Mouse (Mus musculus) erythroblast, embryonic 14.5 days (primary cell): ENCODE data around the gene Ric8b. TPM values are rescaled to one million over a fixed set of nuclear protein-coding genes. Genes with fewer than 3 reads are reported as not detected.

Experiments used
- H3K27me3 ChIP-seq: 2 replicates; pipeline ENCODE4 v1.6.1; 2012; ENCODE audit warnings: inconsistent platforms; ENCODE audit not compliant: control insufficient read depth
- H3K36me3 ChIP-seq: 2 replicates; pipeline ENCODE4 v1.6.1; 2012; ENCODE audit warnings: mild to moderate bottlenecking, inconsistent platforms; ENCODE audit not compliant: control insufficient read depth
- H3K4me1 ChIP-seq: 2 replicates; pipeline ENCODE4 v1.6.1; 2012; ENCODE audit warnings: inconsistent platforms; ENCODE audit not compliant: control insufficient read depth
- H3K4me3 ChIP-seq: replicated peaks from 2 replicates; pipeline ENCODE3; 2012; ENCODE audit warnings: moderate library complexity, mild to moderate bottlenecking, inconsistent platforms
- H3K9me3 ChIP-seq: 2 replicates; pipeline ENCODE4 v1.6.1; 2012; ENCODE audit warnings: low read length, inconsistent platforms, mixed read lengths; ENCODE audit not compliant: control insufficient read depth
- GATA1 ChIP-seq: IDR thresholded peaks from 2 replicates; pipeline ENCODE4 v1.6.1; 2012; ENCODE audit warnings: low read length, inconsistent platforms, mixed read lengths
- TAL1 ChIP-seq: IDR thresholded peaks from 3 replicates; pipeline ENCODE4 v1.6.1; 2012; ENCODE audit warnings: low read length, inconsistent platforms, mixed read lengths
- polyA plus RNA-seq: library from polyadenylated mRNA; stranded (reverse); fragments of >175 nt; gene quantifications from 2 replicates; pipeline ENCODE4 v1.2.3, GENCODE M21; 2012

Ric8b gene
- polyA plus RNA-seq, 1 experiment, result 0.09 TPM

DNA sequence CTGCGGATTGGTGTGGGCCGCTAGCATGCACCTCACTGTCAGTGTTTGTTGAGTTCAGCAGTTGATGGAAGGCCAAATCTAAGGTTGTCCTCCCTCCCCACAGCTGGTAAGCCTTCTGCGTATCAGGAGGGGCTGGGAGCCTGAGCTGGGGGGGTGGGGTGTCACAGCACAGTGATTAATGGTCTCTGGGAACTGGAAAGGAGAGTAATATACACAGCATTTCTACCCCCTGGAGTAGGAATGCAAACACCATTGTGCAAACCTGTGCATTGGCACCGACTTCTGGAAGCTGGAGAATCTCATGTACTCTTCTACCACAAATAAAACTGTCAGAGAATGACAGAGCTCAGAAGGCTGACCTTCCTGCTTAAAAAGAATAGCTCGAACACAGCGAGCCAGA lies 50.2 kb downstream of the Ric8b start:
- H3K27me3 ChIP-seq, result no peaks in the 10 kb centered on the region
- H3K4me1 ChIP-seq, result peaks cover 11% of the 10 kb centered on the region
- no peak overlapping the region for H3K4me3 ChIP-seq
- TF ChIP-seq GATA1 (no peak), TAL1 (no peak)
- no peaks in the 10 kb centered on the region for H3K9me3 ChIP-seq
- peaks cover 31% of the 10 kb centered on the region for H3K36me3 ChIP-seq

DNA sequence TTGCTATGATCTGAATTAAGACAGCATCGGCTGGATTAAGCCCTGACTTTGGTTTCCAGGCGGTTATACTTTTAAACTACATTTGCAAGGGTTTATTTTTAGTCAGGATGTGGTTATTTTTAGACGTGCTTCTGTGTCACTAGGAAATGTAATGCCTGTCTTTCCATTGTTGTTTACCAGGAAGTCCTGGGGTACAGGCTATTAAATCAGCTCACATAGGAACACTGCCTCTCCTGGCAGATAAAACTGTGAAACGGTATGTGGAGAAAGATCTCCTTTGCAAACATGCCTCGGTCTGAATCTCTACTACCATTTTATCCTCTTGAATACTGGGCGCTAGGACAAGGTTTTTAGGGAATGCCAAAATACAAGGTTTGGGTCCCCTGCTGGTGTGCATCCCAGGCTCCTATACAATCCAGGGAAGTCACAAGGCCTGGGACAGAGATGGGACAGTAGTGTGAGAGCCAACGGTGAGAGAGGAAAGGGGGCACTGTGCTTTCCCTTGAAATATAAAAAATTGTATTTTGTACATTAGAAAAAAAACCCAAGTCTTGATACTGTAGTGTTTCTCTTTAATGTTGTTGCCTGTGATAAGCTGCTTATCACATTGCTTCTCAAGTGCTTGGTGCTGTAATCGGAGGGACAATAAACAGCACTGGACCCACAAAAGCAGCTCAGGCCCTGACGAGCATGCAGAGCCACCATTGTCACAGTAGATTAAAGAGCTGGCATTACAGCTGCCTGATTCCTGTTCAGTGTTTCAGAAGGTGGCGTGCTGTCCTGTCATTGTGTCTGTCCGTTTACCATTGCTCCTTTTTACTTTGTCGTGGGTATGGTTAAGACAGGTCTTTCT lies 51.7 kb downstream of the Ric8b start:
- H3K4me1 ChIP-seq, result peaks cover 11% of the 10 kb centered on the region
- H3K36me3 ChIP-seq, result peaks cover 27% of the 10 kb centered on the region
- H3K27me3 ChIP-seq, result no peaks in the 10 kb centered on the region
- H3K9me3 ChIP-seq, result no peaks in the 10 kb centered on the region
- TF ChIP-seq TAL1, result no peak
- no peak for TF ChIP-seq GATA1
- H3K4me3 ChIP-seq, result no peak overlapping the region

DNA sequence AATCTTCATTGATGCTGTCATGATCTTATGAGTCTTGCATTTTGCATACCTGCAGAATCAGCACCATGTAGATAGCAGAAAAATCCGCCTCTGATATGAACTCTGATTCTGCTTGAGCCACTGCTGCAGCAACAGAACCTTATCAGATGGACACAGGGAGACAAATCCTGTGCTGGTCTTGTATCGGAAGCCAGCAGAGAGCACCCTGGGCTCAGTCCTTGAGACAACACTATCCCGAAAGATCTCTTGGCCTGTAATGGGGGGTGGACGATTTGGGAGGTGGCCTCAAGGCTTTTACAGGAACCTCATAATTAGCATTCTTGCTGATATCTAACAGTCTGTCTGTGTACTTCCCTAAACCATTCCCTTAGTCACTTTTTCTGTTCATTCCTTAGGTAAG lies 57.8 kb downstream of the Ric8b start:
- no peaks in the 10 kb centered on the region; the same call in 1 of the 2 replicates for H3K4me1 ChIP-seq
- peaks cover 46% of the 10 kb centered on the region for H3K36me3 ChIP-seq
- TF ChIP-seq GATA1 (no peak), TAL1 (no peak)

DNA sequence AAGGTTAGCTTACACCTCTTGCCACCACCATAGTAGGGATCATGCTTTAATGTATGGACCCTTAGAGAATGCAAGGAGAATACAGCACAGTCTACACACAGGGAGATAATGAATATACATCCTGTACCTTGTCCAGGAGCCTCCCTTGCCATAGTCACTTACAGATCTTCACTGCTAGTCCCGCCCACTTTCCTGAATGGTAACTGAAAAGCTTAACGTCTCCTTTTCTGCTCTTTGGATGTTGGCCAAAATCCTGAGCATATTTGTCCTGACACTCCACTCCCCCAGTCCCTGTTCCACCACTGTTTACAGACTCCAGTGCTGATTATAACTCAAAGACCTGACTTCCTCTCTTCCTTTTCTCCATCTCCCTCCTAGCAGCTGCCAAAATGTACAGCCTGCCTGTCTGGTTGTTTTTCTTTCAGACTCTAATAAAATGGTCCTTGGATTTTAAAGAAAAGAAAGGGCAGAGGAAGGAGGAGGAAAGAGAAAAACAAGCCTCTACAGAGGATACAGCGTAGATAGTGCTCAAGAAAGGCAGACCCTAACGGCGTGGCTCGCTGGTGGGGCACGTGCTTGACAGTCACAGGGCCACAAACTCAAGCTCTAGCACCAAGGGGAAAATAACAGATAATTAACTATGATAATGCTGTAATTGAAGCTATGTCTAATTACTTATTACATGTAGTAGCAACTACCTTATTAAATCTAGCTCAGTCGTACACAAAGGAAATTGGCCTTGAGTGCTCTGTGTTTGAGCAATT lies 59.4 kb downstream of the Ric8b start:
- Histone ChIP-seq H3K4me1 (no peaks in the 10 kb centered on the region; the same call in 1 of the 2 replicates), H3K9me3 (no peaks in the 10 kb centered on the region), H3K27me3 (no peaks in the 10 kb centered on the region), H3K36me3 (peaks cover 44% of the 10 kb centered on the region), H3K4me3 (no peak overlapping the region)
- TF ChIP-seq GATA1 (no peak), TAL1 (no peak)

More for the DNA sequence above, 57.8 kb downstream of the Ric8b start:
- Histone ChIP-seq H3K4me3 (no peak overlapping the region), H3K27me3 (no peaks in the 10 kb centered on the region), H3K9me3 (no peaks in the 10 kb centered on the region)

DNA sequence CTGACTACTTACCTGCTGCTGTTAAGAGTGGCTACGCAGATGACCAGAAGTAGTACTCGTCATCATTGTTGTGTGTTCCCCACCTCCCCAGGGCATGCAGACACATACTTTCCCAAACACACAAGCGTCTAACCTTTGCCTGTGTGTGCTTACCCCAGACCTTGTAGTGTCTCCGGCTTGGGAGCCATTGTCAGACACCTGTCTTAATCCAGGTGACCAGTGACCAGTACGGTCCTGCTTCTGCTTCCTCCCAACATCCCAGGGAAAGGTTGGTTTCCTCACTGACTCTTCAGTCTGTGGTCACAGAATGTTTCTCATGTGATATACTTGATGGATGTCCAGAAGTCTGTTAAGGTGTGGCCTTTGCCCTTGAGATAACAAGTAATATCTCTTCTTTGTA lies 62.9 kb downstream of the Ric8b start:
- TF ChIP-seq TAL1, result no peak
- no peak for TF ChIP-seq GATA1
- Histone ChIP-seq H3K9me3 (no peaks in the 10 kb centered on the region), H3K4me3 (no peak overlapping the region), H3K36me3 (peaks cover 41% of the 10 kb centered on the region), H3K27me3 (no peaks in the 10 kb centered on the region), H3K4me1 (no peaks in the 10 kb centered on the region; the same call in 1 of the 2 replicates)

DNA sequence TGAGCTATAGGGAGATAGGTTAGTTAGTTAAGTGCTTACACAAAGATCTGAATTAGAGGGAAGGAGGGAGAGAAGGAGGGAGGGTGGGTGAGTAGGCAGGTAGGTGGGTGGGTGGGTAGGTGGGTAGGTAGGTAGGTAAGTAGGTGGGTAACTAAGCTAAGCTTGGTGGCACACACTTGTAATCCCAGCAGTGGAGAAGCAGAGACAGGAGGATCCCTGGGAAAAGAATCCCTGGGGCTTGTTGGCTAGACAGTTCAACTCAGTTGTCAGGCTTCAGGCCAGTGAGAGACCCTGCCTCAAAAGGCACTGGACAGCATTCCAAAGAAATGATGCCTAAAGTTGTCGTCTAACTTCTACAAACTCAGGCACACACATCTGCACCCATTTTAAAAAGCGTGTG lies 64.0 kb downstream of the Ric8b start:
- H3K4me1 ChIP-seq, result no peaks in the 10 kb centered on the region
- H3K36me3 ChIP-seq, result peaks cover 40% of the 10 kb centered on the region
- H3K4me3 ChIP-seq, result no peak overlapping the region
- H3K9me3 ChIP-seq, result no peaks in the 10 kb centered on the region
- no peak for TF ChIP-seq TAL1
- no peak for TF ChIP-seq GATA1
- H3K27me3 ChIP-seq, result no peaks in the 10 kb centered on the region

DNA sequence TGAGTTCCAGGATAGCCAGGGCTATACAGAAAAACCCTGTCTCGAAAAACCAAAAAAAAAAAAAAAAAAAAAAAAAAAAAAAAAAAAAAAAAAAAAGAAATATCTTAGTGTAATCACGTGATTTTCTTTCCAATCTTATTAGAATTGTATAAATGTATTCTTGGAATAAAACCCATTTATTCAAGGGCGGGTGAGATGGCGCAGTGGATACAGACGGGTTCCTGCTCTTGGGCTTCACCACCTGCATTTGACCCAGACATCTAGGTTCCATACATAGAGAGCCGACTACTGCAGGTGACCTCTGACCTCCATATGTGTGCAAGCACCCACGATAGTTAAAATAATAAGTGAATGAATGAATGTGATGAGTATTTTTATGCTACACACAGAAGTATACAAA lies 65.3 kb downstream of the Ric8b start:
- Histone ChIP-seq H3K4me3 (no peak overlapping the region), H3K36me3 (peaks cover 49% of the 10 kb centered on the region)

DNA sequence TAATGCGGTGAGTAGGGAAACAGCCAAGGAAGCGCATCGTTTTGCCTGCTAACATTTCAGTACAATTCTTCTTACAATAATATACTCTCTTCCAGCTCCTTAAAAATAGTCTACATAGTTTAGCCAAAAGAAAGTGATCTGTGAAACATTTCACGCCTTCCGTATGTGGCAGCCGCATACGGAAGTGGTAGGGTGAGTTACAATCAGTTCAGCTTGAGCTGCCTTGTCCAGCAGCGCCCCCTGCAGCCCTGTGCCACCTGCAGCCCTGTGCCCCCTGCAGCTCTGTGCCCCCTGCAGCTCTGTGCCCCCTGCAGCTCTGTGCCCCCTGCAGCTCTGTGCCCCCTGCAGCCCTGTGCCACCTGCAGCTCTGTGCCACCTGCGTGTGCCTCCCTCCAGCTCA lies 68.5 kb downstream of the Ric8b start:
- Histone ChIP-seq H3K4me3 (no peak overlapping the region), H3K9me3 (no peaks in the 10 kb centered on the region), H3K4me1 (no peaks in the 10 kb centered on the region), H3K27me3 (no peaks in the 10 kb centered on the region), H3K36me3 (peaks cover 49% of the 10 kb centered on the region)
- no peak for TF ChIP-seq GATA1
- no peak for TF ChIP-seq TAL1

More for the DNA sequence above, 65.3 kb downstream of the Ric8b start:
- TF ChIP-seq GATA1, result no peak
- TF ChIP-seq TAL1, result no peak
- Histone ChIP-seq H3K27me3 (no peaks in the 10 kb centered on the region), H3K9me3 (no peaks in the 10 kb centered on the region), H3K4me1 (no peaks in the 10 kb centered on the region)

DNA sequence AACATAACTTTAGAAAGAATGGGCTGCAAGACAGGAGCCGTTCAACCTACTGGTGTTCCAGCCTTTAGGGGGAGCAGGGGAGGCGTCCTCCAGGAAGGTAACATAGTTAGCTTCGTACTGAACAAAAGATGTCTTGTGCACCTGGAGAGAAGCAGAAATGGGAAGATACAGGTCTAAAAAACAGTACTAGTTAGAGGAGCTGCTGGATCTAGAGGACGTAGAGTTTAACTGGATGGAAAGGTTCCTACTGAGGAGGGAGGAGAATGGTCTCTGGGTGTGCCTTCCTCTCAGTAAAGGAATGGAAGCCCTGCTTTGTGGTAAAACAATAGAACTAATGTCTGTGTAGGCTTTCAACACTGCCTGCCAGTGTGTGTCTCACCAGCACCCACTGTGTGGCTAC lies 70.2 kb downstream of the Ric8b start:
- no peaks in the 10 kb centered on the region for H3K9me3 ChIP-seq
- no peaks in the 10 kb centered on the region for H3K4me1 ChIP-seq
- peaks cover 48% of the 10 kb centered on the region for H3K36me3 ChIP-seq
- no peak for TF ChIP-seq GATA1
- no peak for TF ChIP-seq TAL1
- no peaks in the 10 kb centered on the region for H3K27me3 ChIP-seq
- H3K4me3 ChIP-seq, result no peak overlapping the region
